ENCODE assay signal across 11 mouse cellular contexts in the genomic region with DNA sequence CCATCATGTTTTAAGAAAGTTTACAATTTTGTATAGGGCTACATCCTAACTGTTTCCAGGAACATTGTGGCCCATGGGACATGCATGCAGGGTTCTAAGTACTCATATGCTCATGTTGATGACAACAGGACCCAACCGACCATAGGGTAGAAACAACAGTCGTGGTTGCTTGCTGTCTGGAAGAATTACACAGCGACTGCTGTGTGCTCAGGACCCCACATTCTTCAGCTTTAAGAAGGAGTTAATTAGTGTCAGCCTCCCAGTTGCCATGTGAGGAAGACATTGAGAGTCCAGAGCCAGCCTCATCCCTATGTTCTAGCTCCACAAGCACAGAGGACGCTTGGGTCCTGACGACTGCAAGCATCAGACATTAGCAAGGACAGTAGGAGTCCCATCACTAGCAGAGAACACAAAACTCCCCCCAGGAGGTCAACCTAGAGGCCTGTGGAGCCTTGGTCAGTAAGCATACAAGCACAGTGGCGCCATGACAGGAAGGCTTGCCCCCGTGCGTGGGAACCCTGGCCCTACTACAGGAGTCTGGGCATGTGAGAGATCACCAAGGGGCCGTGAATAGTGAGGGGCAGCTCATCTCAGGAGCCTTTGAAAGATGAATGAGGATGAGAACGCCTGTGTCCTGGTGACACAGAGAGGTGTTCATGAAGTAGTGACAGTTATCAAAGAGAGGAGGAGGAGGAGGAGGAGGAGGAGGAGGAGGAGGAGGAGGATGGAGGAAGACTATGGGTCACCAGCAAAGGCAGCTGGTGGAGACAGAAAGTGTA. TPM values are rescaled to one million over a fixed set of nuclear protein-coding genes. Genes with fewer than 3 reads are reported as not detected.
A peak's percentile ranks its signal among the peaks of the same experiment; 100 is the strongest.
DNase-seq lines count a peak whose midpoint lies in the region; ATAC-seq and TF ChIP-seq lines count a peak whose summit lies in the region.
"Not testable (repeated sequence)": the region's sequence is repeated elsewhere in the genome, so short reads cannot be mapped to it uniquely, and the experiment has no call there.
"Had no signal": no experiment of that assay in that cellular context is flagged by ENCODE, and none has a peak within 500 bp of the region (broad histone marks: within the 10 kb centered on the region; RNA-seq: fewer than 3 reads in every experiment).

No protein-coding gene starts in this region.

- H3K36me3 ChIP-seq in heart, embryonic 11.5 days (ENCODE audit: control insufficient read depth, insufficient read depth, low read length); hindbrain, embryonic 16.5 days (ENCODE audit: control insufficient read depth, insufficient read depth, low read length); liver, postnatal 0 days (replicated peaks; ENCODE audit: insufficient read depth, low read length); midbrain, postnatal 0 days (ENCODE audit: insufficient read depth, low read length): not testable (repeated sequence)

- peak; percentile 10 for DNase-seq in CD4-positive, CD25-positive, alpha-beta regulatory T cell, adult 2 months (ENCODE audit: low read depth, low spot score)
- DNase-seq in cerebellum, adult 8-10 months: peak; percentile 44
- DNase-seq in left cerebral cortex, adult 2 months (ENCODE audit: extremely low spot score in 1 of 2, low spot score in 2 of 2); liver, postnatal 0 days; midbrain, postnatal 0 days (ENCODE audit: low spot score): not testable (repeated sequence)

- TF ChIP-seq EP300 in liver, postnatal 0 days (IDR thresholded peaks at IDR 0.05; ENCODE audit: low read depth): not testable (repeated sequence)

- 76% methylated on average over 9 of the region's 10 CpGs for WGBS in heart, embryonic 11.5 days (ENCODE audit: insufficient replicate concordance)
- WGBS in hindbrain, embryonic 16.5 days: 68% methylated on average over 10 of the region's 10 CpGs
- WGBS in liver, postnatal 0 days (ENCODE audit: insufficient replicate concordance): 78% methylated on average over 10 of the region's 10 CpGs
- 81% methylated on average over 9 of the region's 10 CpGs for WGBS in midbrain, postnatal 0 days

- not testable (repeated sequence) for H3K9me3 ChIP-seq in heart, embryonic 11.5 days (replicated peaks; ENCODE audit: control insufficient read depth, low read length); hindbrain, embryonic 16.5 days (ENCODE audit: control insufficient read depth, low read length); liver, postnatal 0 days (ENCODE audit: low read length); midbrain, postnatal 0 days (ENCODE audit: low read length)

- not testable (repeated sequence) for H3K4me1 ChIP-seq in embryonic fibroblast, embryonic 13.5 days (ENCODE audit: control insufficient read depth, insufficient read depth, low read length); heart, embryonic 11.5 days (ENCODE audit: control insufficient read depth, insufficient read depth, low read length); hindbrain, embryonic 16.5 days (ENCODE audit: control insufficient read depth, insufficient read depth, low read depth, low read length); liver, postnatal 0 days (ENCODE audit: insufficient read depth); midbrain, postnatal 0 days (ENCODE audit: insufficient read depth, low read length)

- H3K27me3 ChIP-seq in heart, embryonic 11.5 days (ENCODE audit: control insufficient read depth, insufficient read depth, low read length); hindbrain, embryonic 16.5 days (replicated peaks; ENCODE audit: control insufficient read depth, insufficient read depth, low read length); liver, postnatal 0 days (ENCODE audit: insufficient read depth, low read length); midbrain, postnatal 0 days (ENCODE audit: insufficient read depth, low read length): not testable (repeated sequence)

- TF ChIP-seq CTCF in embryonic fibroblast, embryonic 13.5 days (IDR thresholded peaks at IDR 0.05; ENCODE audit: borderline replicate concordance, insufficient read depth, low read length); left cerebral cortex, adult 2 months (IDR thresholded peaks at IDR 0.05); liver, postnatal 0 days (IDR thresholded peaks at IDR 0.05; ENCODE audit: low read depth); midbrain, postnatal 0 days (IDR thresholded peaks at IDR 0.05): not testable (repeated sequence)

- H3K9ac ChIP-seq in heart, embryonic 11.5 days (ENCODE audit: low read depth, low read length); liver, postnatal 0 days (replicated peaks); midbrain, postnatal 0 days (replicated peaks; ENCODE audit: low read length, poor library complexity, severe bottlenecking): not testable (repeated sequence)
- H3K9ac ChIP-seq in hindbrain, embryonic 16.5 days (ENCODE audit: low read depth, low read length): peak overlapping the region; percentile 68

- intact Hi-C loops in left cerebral cortex, adult 2 months (cut with DNase I): loop anchor here (5.0 kb wide), 1 partner anchor 769 kb away; a partner anchor contains a TSS

- TF ChIP-seq POLR2A in embryonic fibroblast, embryonic 13.5 days (IDR thresholded peaks at IDR 0.05; ENCODE audit: low read depth, low read length): not testable (repeated sequence)

- H3K4me2 ChIP-seq in heart, embryonic 11.5 days: peak overlapping the region; percentile 82
- H3K4me2 ChIP-seq in hindbrain, embryonic 16.5 days (ENCODE audit: low read length): peak overlapping the region; percentile 77
- peak overlapping the region; percentile 76; the same call in 1 of the 2 replicates for H3K4me2 ChIP-seq in liver, postnatal 0 days (ENCODE audit: low read depth, low read length)
- H3K4me2 ChIP-seq in midbrain, postnatal 0 days (ENCODE audit: low read depth, low read length, poor library complexity, severe bottlenecking): peak overlapping the region; percentile 44; the same call in 1 of the 2 replicates

- H3K4me3 ChIP-seq in embryonic fibroblast, embryonic 13.5 days (ENCODE audit: insufficient read depth, low read length): 0 out of 2 replicates have a peak overlapping the region, but pooled peaks have one; percentile 46
- H3K4me3 ChIP-seq in heart, embryonic 11.5 days (ENCODE audit: low read depth, low read length): peak overlapping the region; percentile 62
- H3K4me3 ChIP-seq in hindbrain, embryonic 16.5 days (ENCODE audit: low read length): peak overlapping the region; percentile 56
- peak overlapping the region; percentile 55 for H3K4me3 ChIP-seq in left cerebral cortex, adult 2 months
- H3K4me3 ChIP-seq in liver, postnatal 0 days (ENCODE audit: low read depth, low read length): peak overlapping the region; percentile 43; the same call in 1 of the 2 replicates
- peak overlapping the region; percentile 37; the same call in 1 of the 2 replicates for H3K4me3 ChIP-seq in midbrain, postnatal 0 days (ENCODE audit: low read depth, low read length)

- H3K27ac ChIP-seq in embryonic fibroblast, embryonic 13.5 days (ENCODE audit: insufficient read depth, low read length); heart, embryonic 11.5 days (ENCODE audit: low read depth, low read length); liver, postnatal 0 days (ENCODE audit: low read depth): not testable (repeated sequence)
- peak overlapping the region; percentile 91 for H3K27ac ChIP-seq in hindbrain, embryonic 16.5 days (ENCODE audit: low read depth, low read length)
- H3K27ac ChIP-seq in left cerebral cortex, adult 2 months: 0 out of 2 replicates have a peak overlapping the region, but pooled peaks have one; percentile 47
- peak overlapping the region; percentile 76 for H3K27ac ChIP-seq in midbrain, postnatal 0 days (ENCODE audit: low read depth, low read length)

- not testable (repeated sequence) for ATAC-seq in heart, embryonic 11.5 days (replicated peaks; ENCODE audit: insufficient number of reproducible peaks, low FRiP score, low TSS enrichment); hindbrain, embryonic 16.5 days; liver, postnatal 0 days; midbrain, postnatal 0 days (ENCODE audit: low FRiP score)

RNA-seq across cellular contexts. Expression of a gene that starts 25.9 kb away (rescaled TPM):
- polyA plus RNA-seq in embryonic fibroblast, embryonic 13.5 days (2011; ENCODE audit: insufficient read length, low read depth, missing spikeins): not detected in 2 replicates
- polyA plus RNA-seq in heart, embryonic 11.5 days (2014; fragmentation: Nextera tagmentation; extraction: Ambion mirVana): not detected in 2 replicates
- polyA plus RNA-seq in hindbrain, embryonic 16.5 days (2015; fragmentation: Nextera tagmentation; extraction: Ambion mirVana): 0.11 and 0.15 TPM in 2 replicates
- not detected for total RNA-seq in left cerebral cortex, adult 2 months (2021)
- polyA plus RNA-seq in liver, postnatal 0 days (2015; fragmentation: Nextera tagmentation; extraction: Ambion mirVana): 0.64 and 1.1 TPM in 2 replicates
- 0.09 and 0.77 TPM in 2 replicates for total RNA-seq in midbrain, postnatal 0 days (2014; rRNA removed)
- 0.09 and 0.25 TPM in 2 replicates for polyA plus RNA-seq in midbrain, postnatal 0 days (2015; fragmentation: Nextera tagmentation; extraction: Ambion mirVana)
- total RNA-seq: gastrocnemius, adult 8-10 months had no signal

RNA-seq across cellular contexts. Expression of a gene that starts 40.2 kb away (rescaled TPM):
- not detected in 2 replicates for polyA plus RNA-seq in embryonic fibroblast, embryonic 13.5 days (2011; ENCODE audit: insufficient read length, low read depth, missing spikeins)
- not detected in 2 replicates for polyA plus RNA-seq in heart, embryonic 11.5 days (2014; fragmentation: Nextera tagmentation; extraction: Ambion mirVana)
- 1.3 and 1.5 TPM in 2 replicates for polyA plus RNA-seq in hindbrain, embryonic 16.5 days (2015; fragmentation: Nextera tagmentation; extraction: Ambion mirVana)
- not detected for total RNA-seq in left cerebral cortex, adult 2 months (2021)
- polyA plus RNA-seq in liver, postnatal 0 days (2015; fragmentation: Nextera tagmentation; extraction: Ambion mirVana): not detected in 2 replicates
- total RNA-seq in midbrain, postnatal 0 days (2014; rRNA removed): 2.3 TPM in 1 of 2 replicates, not detected in the other
- 2.6 and 3.0 TPM in 2 replicates for polyA plus RNA-seq in midbrain, postnatal 0 days (2015; fragmentation: Nextera tagmentation; extraction: Ambion mirVana)
- total RNA-seq: gastrocnemius, adult 8-10 months; heart, postnatal 14 days had no signal
- polyA plus RNA-seq: thymus, postnatal 0 days had no signal
